Mouse (Mus musculus) ES-Bruce4 (cell line): ENCODE measurements around the gene Hipk1. TPM values are rescaled to one million over a fixed set of nuclear protein-coding genes. Genes with fewer than 3 reads are reported as not detected.

Experiments
- H3K27ac ChIP-seq: 2 replicates; pipeline ENCODE4 v1.5.1; 2012; ENCODE audit warnings: low read length, inconsistent platforms; ENCODE audit not compliant: insufficient read depth
- H3K27me3 ChIP-seq: 2 replicates; pipeline ENCODE4 v1.6.1; 2012; ENCODE audit warnings: mild to moderate bottlenecking, low read length, inconsistent platforms; ENCODE audit not compliant: control insufficient read depth, poor library complexity, insufficient read depth, severe bottlenecking
- H3K36me3 ChIP-seq: 2 replicates; pipeline ENCODE4 v1.6.1; 2012; ENCODE audit warnings: inconsistent platforms, mild to moderate bottlenecking, low read length, moderate library complexity; ENCODE audit not compliant: control insufficient read depth, poor library complexity, insufficient read depth, severe bottlenecking
- H3K4me1 ChIP-seq: one replicate; pipeline ENCODE4 v1.8.1; 2011; ENCODE audit warnings: low read length; ENCODE audit not compliant: control insufficient read depth, insufficient read depth
- H3K4me3 ChIP-seq: 2 replicates; pipeline ENCODE4 v1.5.1; 2011; ENCODE audit warnings: low read depth, mild to moderate bottlenecking, low read length
- H3K9ac ChIP-seq: 2 replicates; pipeline ENCODE4 v1.6.1; 2012; ENCODE audit warnings: low read depth, mild to moderate bottlenecking, inconsistent platforms; ENCODE audit not compliant: poor library complexity, severe bottlenecking
- H3K9me3 ChIP-seq: replicated peaks from 2 replicates; pipeline ENCODE4 v1.6.1; 2012; ENCODE audit warnings: mild to moderate bottlenecking, low read length, inconsistent platforms; ENCODE audit not compliant: control insufficient read depth, poor library complexity, insufficient read depth, severe bottlenecking
- CTCF ChIP-seq: IDR thresholded peaks from one replicate; pipeline ENCODE4 v1.8.1; 2011; ENCODE audit warnings: low read depth, low read length
- EP300 ChIP-seq: IDR thresholded peaks from 2 replicates; pipeline ENCODE4 v1.6.1; 2011; ENCODE audit warnings: low read depth, low read length; ENCODE audit not compliant: insufficient read depth
- POLR2A ChIP-seq: IDR thresholded peaks from one replicate; pipeline ENCODE4 v1.8.1; 2011; ENCODE audit warnings: low read length; ENCODE audit not compliant: insufficient read depth
- polyA plus RNA-seq: library from polyadenylated mRNA; stranded (reverse); fragments of >200 nt; gene quantifications from 2 replicates; pipeline ENCODE4 v1.2.4, GENCODE M21; 2011; ENCODE audit warnings: low read depth; ENCODE audit not compliant: missing spikeins, insufficient read depth, insufficient read length

Hipk1 gene
- polyA plus RNA-seq, 1 experiment = 52.3 TPM

- no peak overlapping the region for H3K4me3 ChIP-seq
- no peak overlapping the region for H3K9ac ChIP-seq
- no peak overlapping the region for H3K27ac ChIP-seq
- peaks cover 8% of the 10 kb centered on the region for H3K36me3 ChIP-seq
- no peaks in the 10 kb centered on the region for H3K27me3 ChIP-seq
- TF ChIP-seq POLR2A (no peak), EP300 (no peak), CTCF (no peak)
- H3K9me3 ChIP-seq = no peaks in the 10 kb centered on the region
- H3K4me1 ChIP-seq = no peaks in the 10 kb centered on the region
Measured at GRCm38 (mm10) chr3:103810967-103811366, 19.6 kb upstream of the Hipk1 start.

- H3K4me1 ChIP-seq = no peaks in the 10 kb centered on the region
- no peak for TF ChIP-seq POLR2A
- no peak for TF ChIP-seq CTCF
- no peak for TF ChIP-seq EP300
Measured at GRCm38 (mm10) chr3:103809799-103810150, 18.4 kb upstream of the Hipk1 start.

GRCm38 (mm10) chr3:103808891-103809798 is 17.8 kb upstream of the Hipk1 start, which contains the start of the genes Dclre1b, Ap4b1 and Gm43064:
TSS of gene Dclre1b (minus strand) at chr3:103809444.
TSS of gene Ap4b1 (plus strand) at chr3:103809520.
TSS of gene Gm43064 (plus strand) at chr3:103809573.
- Histone ChIP-seq H3K27ac (peak within 1 kb of the TSS; percentile 37), H3K4me1 (no peaks in the 10 kb centered on the region), H3K9ac (peak within 1 kb of the TSS; percentile 87), H3K27me3 (no peaks in the 10 kb centered on the region), H3K36me3 (peaks cover 19% of the 10 kb centered on the region), H3K9me3 (no peaks in the 10 kb centered on the region), H3K4me3 (peak within 1 kb of the TSS; percentile 99)
- TF ChIP-seq CTCF (no peak), EP300 (0 out of 2 replicates have a peak, but pooled peaks have one; percentile 11), POLR2A (peak; percentile 38)

More at GRCm38 (mm10) chr3:103809799-103810150, 18.4 kb upstream of the Hipk1 start:
- Histone ChIP-seq H3K36me3 (peaks cover 13% of the 10 kb centered on the region), H3K9ac (peak overlapping the region; percentile 87), H3K9me3 (no peaks in the 10 kb centered on the region), H3K27ac (peak overlapping the region; percentile 30; the same call in 1 of the 2 replicates), H3K27me3 (no peaks in the 10 kb centered on the region), H3K4me3 (peak overlapping the region; percentile 99)

- Histone ChIP-seq H3K27ac (no peak overlapping the region), H3K9me3 (no peaks in the 10 kb centered on the region), H3K4me1 (no peaks in the 10 kb centered on the region), H3K27me3 (no peaks in the 10 kb centered on the region), H3K36me3 (peaks cover 30% of the 10 kb centered on the region), H3K4me3 (no peak overlapping the region), H3K9ac (no peak overlapping the region)
- no peak for TF ChIP-seq CTCF
- no peak for TF ChIP-seq POLR2A
- TF ChIP-seq EP300 = no peak
Measured at GRCm38 (mm10) chr3:103805671-103806070, 14.3 kb upstream of the Hipk1 start.

GRCm38 (mm10) chr3:103802861-103803260 is 11.5 kb upstream of the Hipk1 start:
- Histone ChIP-seq H3K9ac (no peak overlapping the region), H3K27me3 (no peaks in the 10 kb centered on the region), H3K27ac (no peak overlapping the region), H3K4me1 (no peaks in the 10 kb centered on the region), H3K4me3 (no peak overlapping the region), H3K36me3 (peaks cover 30% of the 10 kb centered on the region), H3K9me3 (no peaks in the 10 kb centered on the region)
- TF ChIP-seq EP300 (no peak), CTCF (no peak), POLR2A (no peak)
